Mouse (Mus musculus) C2C12 (cell line): ENCODE measurements around the gene Bcl3. TPM values are rescaled to one million over a fixed set of nuclear protein-coding genes. Genes with fewer than 3 reads are reported as not detected.

Experiments
- H3K27me3 ChIP-seq: one replicate; pipeline ENCODE4 v1.6.1; 2011; ENCODE audit not compliant: control insufficient read depth, insufficient read depth, insufficient read length
- H3K36me3 ChIP-seq: one replicate; pipeline ENCODE4 v1.6.1; 2011; ENCODE audit not compliant: control insufficient read depth, insufficient read depth
- H3K4me3 ChIP-seq: one replicate; pipeline ENCODE4 v1.5.1; 2011; ENCODE audit warnings: mild to moderate bottlenecking, control low read depth; ENCODE audit not compliant: poor library complexity, insufficient read depth, severe bottlenecking
- H3K79me2 ChIP-seq: one replicate; pipeline ENCODE4 v1.6.1; 2011; ENCODE audit not compliant: control insufficient read depth, insufficient read depth
- H3K79me3 ChIP-seq: one replicate; pipeline ENCODE4 v1.6.1; 2011; ENCODE audit warnings: low read depth, control low read depth
- H3ac ChIP-seq: one replicate; pipeline ENCODE3; 2011; ENCODE audit warnings: low read depth; ENCODE audit not compliant: control insufficient read depth, insufficient read length
- CEBPB ChIP-seq: IDR thresholded peaks from one replicate; pipeline ENCODE4 v1.6.1; 2011; ENCODE audit warnings: low read depth, mild to moderate bottlenecking, control low read depth, moderate library complexity
- CTCF ChIP-seq: IDR thresholded peaks from one replicate; pipeline ENCODE4 v1.5.1; 2011; ENCODE audit not compliant: control insufficient read depth, insufficient read depth, insufficient read length
- FOSL1 ChIP-seq: IDR thresholded peaks from one replicate; pipeline ENCODE4 v1.8.0; 2011; ENCODE audit warnings: mild to moderate bottlenecking, low read length; ENCODE audit not compliant: poor library complexity, insufficient read depth, severe bottlenecking
- MAX ChIP-seq: IDR thresholded peaks from one replicate; pipeline ENCODE4 v1.6.1; 2011; ENCODE audit warnings: mild to moderate bottlenecking, control low read depth
- MYOD1 ChIP-seq: IDR thresholded peaks from one replicate; pipeline ENCODE4 v1.6.1; 2011; ENCODE audit warnings: low read depth; ENCODE audit not compliant: control insufficient read depth, insufficient read length
- MYOG ChIP-seq: IDR thresholded peaks from one replicate; pipeline ENCODE4 v1.6.1; 2011; ENCODE audit not compliant: control insufficient read depth, insufficient read length; ENCODE audit errors: extremely low read depth
- USF1 ChIP-seq: IDR thresholded peaks from one replicate; pipeline ENCODE4 v1.6.1; 2011; ENCODE audit warnings: low read depth, mild to moderate bottlenecking, control low read depth, moderate library complexity
- polyA plus RNA-seq: library from polyadenylated mRNA; unstranded; fragments of >200 nt; fragmentation: generic; extraction: Trizol; gene quantifications from one replicate; pipeline ENCODE4 v1.2.1, GENCODE M21; 2012; ENCODE audit warnings: missing spikeins

Gene Bcl3
- polyA plus RNA-seq, 1 experiment: 7.8 TPM

DNA sequence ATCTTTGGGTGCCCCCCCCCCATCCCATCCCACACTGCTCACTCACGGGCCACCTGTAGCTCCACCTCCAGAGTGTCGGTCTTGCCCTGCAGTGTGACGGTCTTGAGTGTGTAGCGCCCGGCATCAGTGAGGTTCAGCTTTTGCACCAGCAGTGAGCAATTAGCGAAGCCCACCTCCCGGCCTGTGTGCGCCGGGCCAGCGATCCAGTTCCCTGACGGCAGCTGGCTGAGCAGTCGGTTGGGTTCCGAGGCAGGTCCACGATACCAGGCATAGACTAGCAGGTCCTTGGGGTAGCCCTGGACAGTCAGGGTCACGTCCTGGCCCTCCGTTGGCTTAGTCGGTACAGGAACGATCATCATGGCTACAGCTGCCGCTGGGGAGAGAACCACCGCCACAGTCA lies 31.0 kb upstream of the Bcl3 start:
- peaks cover 8% of the 10 kb centered on the region for H3K27me3 ChIP-seq
- no peak overlapping the region for H3ac ChIP-seq
- TF ChIP-seq CEBPB (no peak), USF1 (no peak)
- H3K79me3 ChIP-seq: no peaks in the 10 kb centered on the region
- H3K79me2 ChIP-seq: no peaks in the 10 kb centered on the region
- H3K36me3 ChIP-seq: no peaks in the 10 kb centered on the region
- no peak overlapping the region for H3K4me3 ChIP-seq

DNA sequence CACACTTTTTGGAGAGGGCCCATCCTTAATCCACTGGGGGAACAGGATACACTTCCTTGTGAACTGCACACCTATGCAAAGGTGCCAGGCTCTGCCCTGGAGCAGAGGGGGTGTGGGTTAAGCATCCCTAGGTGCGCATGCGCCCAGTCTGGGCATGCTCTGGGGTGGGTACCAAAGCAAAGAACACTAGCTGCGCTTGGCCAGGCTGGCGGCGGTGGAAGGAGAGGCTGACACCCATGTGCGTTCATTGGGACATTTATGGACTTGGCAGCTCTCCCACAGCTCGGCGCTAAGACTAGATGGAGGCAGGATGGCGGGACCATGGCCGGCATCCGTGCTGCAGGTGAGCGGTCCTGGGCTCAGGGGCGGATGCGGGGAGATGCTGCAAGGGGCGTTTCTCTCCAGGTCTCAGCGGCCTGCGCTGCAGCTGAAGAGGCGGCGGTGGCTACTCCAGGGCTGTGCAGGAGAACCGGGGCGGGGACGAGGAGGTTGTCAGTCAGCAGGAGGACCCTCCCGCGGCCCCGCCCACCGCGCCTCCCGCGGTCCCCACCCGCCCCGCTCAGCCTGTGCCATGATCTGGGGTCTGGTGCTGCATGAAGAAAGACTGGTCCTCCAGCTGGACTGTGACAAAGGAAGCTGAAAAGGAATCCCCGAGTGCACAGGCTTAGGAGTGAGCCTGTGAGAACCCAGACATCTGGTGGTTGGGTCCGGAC lies 29.4 kb upstream of the Bcl3 start, which contains the start of gene Gm19345:
TSS of gene Gm19345 (plus strand) at position 146 of the 713 bp plus-strand sequence.
- no peak within 1 kb of the TSS for H3K4me3 ChIP-seq
- H3K79me3 ChIP-seq: no peaks in the 10 kb centered on the region
- H3K36me3 ChIP-seq: no peaks in the 10 kb centered on the region
- H3K79me2 ChIP-seq: no peaks in the 10 kb centered on the region
- H3K27me3 ChIP-seq: peaks cover 8% of the 10 kb centered on the region
- no peak for TF ChIP-seq CEBPB
- no peak for TF ChIP-seq MAX
- no peak for TF ChIP-seq USF1
- no peak for TF ChIP-seq FOSL1
- no peak for TF ChIP-seq MYOG
- TF ChIP-seq MYOD1: no peak
- no peak for TF ChIP-seq CTCF
- no peak within 1 kb of the TSS for H3ac ChIP-seq

DNA sequence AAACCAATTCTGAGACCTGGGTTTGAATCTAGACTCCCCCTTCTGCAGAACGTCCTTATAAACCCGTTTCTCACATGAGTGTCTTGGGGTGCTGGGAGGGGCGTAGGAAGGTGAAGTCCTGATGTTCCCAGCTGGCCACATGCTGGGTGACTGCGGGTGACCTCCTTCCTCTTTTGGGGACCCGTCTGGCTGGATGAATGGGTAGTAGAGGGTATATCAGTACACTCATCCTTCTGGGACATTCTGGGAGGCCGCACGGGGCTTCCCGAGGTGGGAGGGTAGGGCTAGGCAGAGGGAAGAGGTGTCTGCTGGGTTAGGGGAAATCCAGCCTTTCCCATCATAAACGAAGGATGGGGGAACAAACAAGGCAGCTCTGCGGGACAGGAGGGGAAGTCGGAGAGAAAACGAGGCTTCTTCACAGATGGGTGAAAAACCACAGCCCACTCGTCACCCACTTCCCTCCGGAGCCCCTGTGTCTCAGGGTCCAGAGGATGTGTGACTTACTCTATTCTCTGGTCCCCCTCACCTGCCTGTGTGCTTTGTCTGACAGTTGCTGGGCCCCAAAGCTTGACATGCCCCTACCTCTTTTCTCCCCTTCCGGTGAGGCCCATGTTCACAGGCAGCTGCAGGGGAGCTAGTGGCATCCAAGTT lies 22.1 kb upstream of the Bcl3 start:
- Histone ChIP-seq H3K36me3 (no peaks in the 10 kb centered on the region), H3K4me3 (no peak overlapping the region), H3K79me2 (no peaks in the 10 kb centered on the region), H3ac (no peak overlapping the region), H3K27me3 (no peaks in the 10 kb centered on the region), H3K79me3 (no peaks in the 10 kb centered on the region)
- no peak for TF ChIP-seq USF1
- no peak for TF ChIP-seq CEBPB
- no peak for TF ChIP-seq MYOD1
- TF ChIP-seq MAX: no peak
- no peak for TF ChIP-seq CTCF
- no peak for TF ChIP-seq FOSL1
- no peak for TF ChIP-seq MYOG

DNA sequence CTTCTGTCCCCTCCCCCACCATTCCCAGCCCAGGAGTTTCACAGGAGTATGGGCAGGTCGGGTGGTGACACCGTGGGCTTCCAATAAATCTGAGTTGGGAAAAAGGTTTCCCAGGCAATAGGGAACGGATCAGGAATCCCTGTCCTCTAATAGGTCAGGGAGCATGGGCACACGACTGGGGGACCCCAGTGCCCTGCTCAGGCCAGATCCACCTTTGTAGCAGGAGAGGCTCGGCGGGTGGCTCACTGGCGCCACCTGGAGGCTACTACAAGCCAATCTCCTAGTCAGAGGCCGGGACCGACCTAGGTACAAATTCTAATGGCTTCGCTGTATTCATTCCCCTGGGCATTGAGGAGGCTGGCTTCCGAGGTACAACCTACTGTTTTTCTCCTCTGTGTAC lies 21.0 kb upstream of the Bcl3 start:
- Histone ChIP-seq H3K27me3 (no peaks in the 10 kb centered on the region), H3K79me2 (no peaks in the 10 kb centered on the region), H3ac (no peak overlapping the region), H3K79me3 (no peaks in the 10 kb centered on the region), H3K36me3 (no peaks in the 10 kb centered on the region), H3K4me3 (no peak overlapping the region)
- TF ChIP-seq FOSL1 (no peak), CTCF (peak; percentile 31)

DNA sequence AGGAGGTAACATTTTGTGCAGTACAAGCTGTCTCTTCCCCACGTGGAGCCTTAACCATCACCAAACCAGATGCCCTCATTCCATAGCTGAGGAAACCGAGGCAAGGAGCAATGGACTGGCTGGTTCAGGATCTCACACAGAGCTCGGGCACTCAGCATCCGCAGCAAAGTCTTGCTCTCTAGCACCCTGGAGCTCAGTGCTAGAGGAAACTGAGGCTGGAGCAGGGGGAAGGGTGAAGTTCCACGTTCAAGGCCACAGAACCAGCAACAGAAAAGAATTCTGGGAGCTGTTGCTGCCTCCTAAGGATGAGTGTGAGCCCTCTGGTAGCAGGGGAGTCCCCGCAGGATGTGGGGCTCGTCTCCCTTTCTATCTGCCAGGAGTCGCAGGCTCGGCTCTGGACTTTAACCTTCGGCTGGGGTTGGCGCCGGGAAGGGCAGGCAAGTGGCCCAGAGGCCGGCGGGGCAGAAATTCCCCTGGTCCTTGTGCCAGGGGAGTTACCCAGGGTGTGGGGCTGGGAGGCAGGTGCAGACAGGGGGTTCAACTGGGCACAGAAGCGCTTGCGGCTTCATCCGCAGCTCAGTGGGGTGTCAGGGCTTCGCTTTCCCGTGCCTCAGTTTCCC lies 20.4 kb upstream of the Bcl3 start:
- Histone ChIP-seq H3K4me3 (no peak overlapping the region), H3K79me2 (no peaks in the 10 kb centered on the region)
- TF ChIP-seq USF1 (no peak), MYOD1 (no peak), MYOG (no peak), FOSL1 (no peak), MAX (no peak), CEBPB (no peak), CTCF (no peak)

More for the DNA sequence above, 20.4 kb upstream of the Bcl3 start:
- Histone ChIP-seq H3ac (no peak overlapping the region), H3K79me3 (no peaks in the 10 kb centered on the region), H3K36me3 (no peaks in the 10 kb centered on the region), H3K27me3 (no peaks in the 10 kb centered on the region)
